In the genomic region with DNA sequence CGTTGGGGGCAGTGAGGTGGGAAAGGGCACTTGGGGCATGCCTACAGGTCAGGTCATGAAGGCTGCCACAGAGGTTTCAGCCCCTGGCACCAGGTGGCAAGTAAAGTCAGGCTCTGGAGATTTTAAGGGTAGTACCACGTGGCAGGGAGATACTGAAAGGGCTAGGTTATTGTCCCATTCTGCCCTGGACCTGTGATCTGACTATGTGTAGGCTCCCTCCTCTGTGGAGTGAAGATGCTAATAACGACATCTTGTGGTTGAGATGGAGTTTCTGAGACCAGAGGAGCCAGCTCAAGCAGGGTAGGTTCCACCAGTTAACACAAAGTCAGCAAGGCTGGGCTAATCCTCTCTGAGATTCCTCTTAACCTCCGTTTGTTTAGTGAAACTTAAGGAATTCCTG, we compare ENCODE assay signal across 12 mouse cellular contexts.
"Had no signal": no experiment of that assay in that cellular context is flagged by ENCODE, and none has a peak within 500 bp of the region (broad histone marks: within the 10 kb centered on the region; RNA-seq: fewer than 3 reads in every experiment).

No protein-coding gene starts in this region.

- ATAC-seq: inflammation-experienced regulatory T-cells, adult 6 months; midbrain, embryonic 13.5 days had no signal

- H3K36me3 ChIP-seq: midbrain, embryonic 13.5 days; neural tube, embryonic 12.5 days had no signal

- H3K9me3 ChIP-seq: midbrain, embryonic 13.5 days; neural tube, embryonic 12.5 days had no signal

- H3K4me3 ChIP-seq: layer of hippocampus, adult 2 months; midbrain, embryonic 13.5 days; neural tube, embryonic 12.5 days had no signal

- DNase-seq: kidney, adult 18-20 months; kidney, postnatal 10 days; kidney, postnatal 4 days; left cerebral cortex, postnatal 4 days; lung, embryonic 14.5 days; thymus, adult 18-20 months; thymus, postnatal 14 days had no signal

- H3K9ac ChIP-seq: liver, embryonic 14.5 days; lung, embryonic 14.5 days; midbrain, embryonic 13.5 days; neural tube, embryonic 12.5 days had no signal

- H3K4me2 ChIP-seq: lung, embryonic 14.5 days; midbrain, embryonic 13.5 days; neural tube, embryonic 12.5 days had no signal

- H3K27ac ChIP-seq: liver, embryonic 14.5 days; midbrain, embryonic 13.5 days; neural tube, embryonic 12.5 days had no signal
